Mouse (Mus musculus) thymus, postnatal 25 days (tissue): ENCODE data around the gene Erbb3.
A peak's percentile ranks its signal among the peaks of the same experiment; 100 is the strongest.
"Not testable (repeated sequence)": the region's sequence is repeated elsewhere in the genome, so short reads cannot be mapped to it uniquely, and the experiment has no call there.

Experiments used
- DNase-seq: peaks from one replicate; pipeline ENCODE4 v3.0.0; 2022

Erbb3 gene

DNA sequence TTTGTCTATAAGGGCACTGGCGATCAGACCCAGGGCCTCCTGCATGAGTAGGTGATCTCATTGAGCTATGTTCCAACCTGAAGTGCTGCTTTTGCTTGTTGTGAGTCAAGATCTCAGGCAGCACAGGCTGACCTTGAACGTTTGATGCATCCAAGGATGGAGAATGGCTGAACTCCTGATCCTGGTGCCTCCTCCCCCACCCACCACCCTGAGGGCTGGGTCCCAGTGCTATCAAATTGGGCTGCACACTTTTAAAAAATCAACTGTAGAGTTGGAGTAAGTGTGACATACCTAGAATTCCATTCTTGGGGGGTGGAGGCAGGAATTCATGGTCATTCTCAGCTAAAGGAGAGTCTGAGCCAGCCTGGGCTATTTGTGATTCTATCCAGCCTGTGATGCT lies 17.0 kb upstream of the Erbb3 start:
- no peak for DNase-seq

DNA sequence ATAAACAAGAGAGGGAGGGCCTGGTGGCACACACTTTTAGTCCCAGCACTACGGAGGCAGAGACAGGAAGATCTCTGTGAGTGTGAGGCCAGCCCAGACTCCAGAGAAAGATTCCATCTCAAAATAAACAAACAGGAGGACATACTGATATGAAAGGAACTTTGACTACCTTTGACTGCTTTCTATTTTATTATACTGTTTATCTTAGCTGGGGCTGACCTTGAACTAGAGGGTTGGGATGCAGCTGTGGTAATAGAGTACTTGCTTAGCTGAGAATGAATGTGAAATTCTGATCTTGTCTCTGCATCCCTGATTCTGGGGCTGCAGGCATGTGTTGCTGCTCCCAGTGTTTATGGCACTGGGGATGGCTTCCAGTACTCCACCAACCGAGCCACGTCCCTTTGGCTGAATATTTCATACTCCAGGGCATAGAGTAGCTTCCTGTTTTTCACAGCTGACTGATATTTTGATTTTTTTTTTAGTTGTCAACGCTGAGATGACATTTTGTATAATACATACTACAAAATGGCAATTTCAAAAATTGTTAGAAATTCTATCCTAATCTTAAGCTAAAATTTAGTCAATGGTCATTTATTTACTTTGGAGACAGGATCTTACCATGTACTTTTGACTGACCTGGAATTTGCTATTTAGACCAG lies 13.1 kb upstream of the Erbb3 start:
- no peak for DNase-seq

DNA sequence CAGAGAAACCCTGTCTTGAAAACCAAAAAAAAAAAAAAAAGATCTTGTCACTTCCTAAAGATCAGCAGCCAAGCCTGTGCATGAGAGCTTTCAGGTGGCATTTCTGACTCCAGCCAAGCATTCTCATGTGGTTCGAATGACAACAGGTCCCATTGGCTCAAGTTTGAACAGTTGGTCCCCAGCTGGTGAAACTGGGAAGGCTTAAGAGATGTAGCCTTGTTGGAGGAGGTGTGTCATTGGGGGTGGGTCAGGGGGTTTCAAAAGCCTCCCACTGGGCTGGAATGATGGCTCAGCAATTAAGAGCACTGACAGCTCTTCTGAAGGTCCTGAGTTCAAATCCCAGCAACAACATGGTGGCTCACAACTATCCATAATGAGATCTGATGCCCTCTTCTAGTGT lies 12.0 kb upstream of the Erbb3 start:
- no peak for DNase-seq

DNA sequence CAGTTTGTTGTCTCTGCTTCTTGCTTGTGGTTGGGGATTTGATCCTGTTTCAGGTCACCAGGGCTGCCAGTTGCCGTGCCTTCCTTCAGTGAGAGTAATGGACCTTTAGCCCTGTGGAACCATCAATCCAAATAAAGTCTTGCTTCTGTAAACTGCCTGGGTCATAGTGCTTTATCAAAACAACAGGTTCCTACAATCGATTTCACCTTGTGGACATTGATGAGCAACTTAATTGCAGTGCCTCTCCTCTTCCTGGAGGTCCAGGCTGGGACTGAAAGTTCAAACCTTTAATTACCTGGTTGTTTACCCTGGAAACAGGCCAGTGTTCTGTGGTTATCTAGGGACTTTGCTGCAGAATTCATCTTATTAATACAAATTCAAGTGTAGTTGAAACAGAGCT lies 9.0 kb upstream of the Erbb3 start:
- DNase-seq, result no peak

DNA sequence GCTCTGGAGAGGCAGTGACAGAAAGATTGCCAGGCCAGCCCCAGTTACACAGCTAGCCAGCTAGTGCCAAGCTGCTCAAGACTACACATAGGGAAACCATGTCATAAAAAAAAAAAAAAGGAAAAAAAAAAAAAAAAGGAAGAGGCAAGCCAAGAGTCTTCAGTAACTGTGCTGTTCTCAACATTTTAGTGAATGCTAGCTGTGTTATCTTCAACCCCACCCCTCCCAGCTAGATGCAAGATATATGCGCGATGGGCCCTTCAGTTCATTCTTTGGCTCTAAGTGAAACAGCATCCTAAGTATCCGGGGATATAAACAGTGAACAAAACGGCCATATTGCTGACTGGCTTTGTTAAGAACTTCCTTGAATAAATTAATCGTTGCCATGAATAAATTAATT lies 3.3 kb upstream of the Erbb3 start:
- no peak for DNase-seq

DNA sequence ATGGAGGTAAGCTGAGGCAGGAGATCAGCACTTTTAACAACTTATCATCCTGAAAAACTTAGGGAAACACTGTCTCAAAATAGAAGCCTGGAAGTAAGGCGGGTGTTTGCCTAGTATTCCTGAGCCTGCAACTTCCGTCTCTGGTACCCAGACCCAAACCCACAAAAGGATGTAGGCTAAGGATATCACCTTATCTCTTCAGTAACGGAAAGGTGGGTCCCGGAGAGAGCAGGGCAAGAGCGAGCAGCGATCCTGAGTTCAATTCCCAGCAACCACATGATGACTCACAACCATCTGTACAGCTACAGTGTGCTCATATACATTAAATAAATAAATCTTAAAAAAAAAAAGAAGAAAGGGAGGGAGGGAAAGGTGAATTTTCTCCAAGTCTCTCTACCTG lies 2.0 kb upstream of the Erbb3 start:
- DNase-seq, result no peak

DNA sequence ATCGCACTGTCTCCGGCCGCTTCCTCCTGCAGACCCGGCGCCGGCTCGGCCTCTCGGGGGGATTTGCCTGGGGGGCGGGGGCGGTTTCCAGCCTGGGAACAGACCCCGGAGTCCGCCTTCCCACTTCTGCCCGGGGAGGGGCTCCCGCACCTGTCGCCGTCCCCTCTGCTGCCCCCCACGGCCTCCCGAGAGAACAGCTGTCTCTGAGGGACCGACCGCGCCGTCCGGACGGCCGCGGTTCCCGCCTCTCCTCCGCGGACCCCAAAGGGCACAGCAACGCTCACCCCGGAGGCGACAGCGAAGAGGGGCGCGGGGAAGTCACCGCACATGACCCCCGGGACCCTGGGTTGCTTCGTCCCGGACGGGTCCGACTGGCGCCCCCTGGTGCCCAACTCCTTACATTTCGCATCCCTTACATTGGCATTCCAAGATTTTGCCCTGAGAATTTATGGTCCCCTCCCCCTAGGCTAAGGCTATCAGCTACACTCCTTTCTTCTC lies 790 bp upstream of the Erbb3 start:
- peak; percentile 67 for DNase-seq

DNA sequence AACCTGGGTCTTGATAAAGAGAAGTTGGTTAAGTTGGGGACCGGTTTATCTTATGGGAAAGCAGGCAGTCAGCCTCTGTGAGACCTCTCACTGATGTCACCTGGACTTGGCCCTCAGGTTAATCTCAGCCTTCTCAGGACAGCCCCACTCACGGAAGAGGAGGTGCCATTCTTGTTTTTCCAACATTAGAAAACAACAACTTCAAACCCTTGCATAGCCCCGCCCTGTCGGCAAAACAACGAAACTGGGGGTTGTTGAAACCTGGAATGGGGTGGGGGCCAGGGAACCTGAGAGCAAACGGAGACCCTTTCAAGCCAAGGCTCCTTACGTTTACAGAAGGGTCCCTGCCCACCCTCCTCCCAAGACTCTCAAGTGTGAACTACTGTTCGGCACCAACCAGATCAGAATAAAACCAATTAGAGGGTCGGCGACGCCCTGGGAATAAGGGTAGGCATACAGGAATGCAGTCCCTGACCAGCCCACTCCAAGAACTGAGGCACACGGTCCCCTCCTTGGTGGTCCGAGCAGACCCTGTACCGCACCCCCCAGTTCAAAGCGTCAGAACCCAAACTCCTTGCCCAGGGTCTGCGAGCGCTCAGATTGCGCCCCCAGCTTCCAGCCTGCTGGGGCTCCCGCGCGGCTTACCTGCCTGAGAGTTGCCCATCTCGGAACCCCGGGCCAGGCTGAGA lies 533 bp downstream of the Erbb3 start:
- no peak for DNase-seq

DNA sequence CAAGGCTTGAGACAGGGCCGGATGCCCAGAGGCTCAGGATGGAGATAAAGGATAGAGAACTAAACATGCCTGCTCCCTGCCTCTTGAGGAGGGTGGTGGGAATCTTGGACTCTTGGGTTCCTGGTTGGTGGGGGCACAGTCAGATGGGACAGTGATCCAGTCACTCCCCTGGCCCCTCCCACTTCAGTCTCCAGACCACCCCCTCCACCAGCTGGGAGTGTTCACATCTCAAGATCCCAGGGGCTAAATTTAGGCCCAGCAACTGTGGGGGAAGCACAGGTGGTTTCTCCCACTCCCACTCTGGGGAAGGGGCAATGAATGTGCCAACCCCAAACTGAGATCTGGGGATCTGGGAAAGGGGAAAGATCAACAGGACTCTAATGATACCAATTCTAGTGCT lies 1.3 kb downstream of the Erbb3 start:
- DNase-seq, result no peak

DNA sequence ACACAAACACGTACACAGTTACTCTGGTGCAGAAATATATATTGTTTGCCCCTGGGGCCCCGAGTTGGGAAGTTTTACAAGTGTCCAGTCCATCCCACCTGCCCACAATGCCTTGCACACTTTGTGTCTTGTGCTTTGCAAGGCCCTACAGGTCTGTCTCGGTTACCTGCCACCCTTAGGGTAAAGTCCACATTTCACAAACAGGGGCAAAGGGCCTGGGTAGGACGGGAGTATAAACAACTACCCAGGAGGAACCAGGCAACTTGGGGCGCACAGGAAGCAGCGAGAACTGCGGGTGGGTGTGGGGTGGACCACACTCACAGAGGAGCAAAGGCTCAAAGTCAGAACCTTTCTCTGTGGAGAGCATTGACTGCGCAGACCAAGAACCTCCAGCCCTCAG lies 1.8 kb downstream of the Erbb3 start:
- DNase-seq, result peak; percentile 31

DNA sequence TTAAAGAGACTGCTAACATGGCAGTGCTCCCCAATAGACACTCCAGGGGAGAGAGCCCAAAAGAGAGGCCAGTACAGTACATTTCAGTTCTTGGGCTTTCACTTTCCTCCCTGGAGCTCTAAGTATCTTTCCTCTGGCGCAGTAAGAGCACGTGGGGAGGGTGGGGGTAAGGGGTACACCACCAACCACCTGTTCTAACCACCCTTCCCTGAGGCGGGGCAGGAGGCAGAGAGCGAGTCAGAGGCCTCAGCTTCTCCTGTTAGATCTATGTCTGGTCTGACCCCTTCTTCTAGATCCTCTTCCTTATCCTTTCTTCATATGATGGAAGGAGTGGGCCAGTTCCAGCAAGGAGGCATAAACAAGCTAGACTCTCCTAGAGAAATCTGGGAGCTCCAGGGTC lies 2.3 kb downstream of the Erbb3 start:
- peak; percentile 58 for DNase-seq

DNA sequence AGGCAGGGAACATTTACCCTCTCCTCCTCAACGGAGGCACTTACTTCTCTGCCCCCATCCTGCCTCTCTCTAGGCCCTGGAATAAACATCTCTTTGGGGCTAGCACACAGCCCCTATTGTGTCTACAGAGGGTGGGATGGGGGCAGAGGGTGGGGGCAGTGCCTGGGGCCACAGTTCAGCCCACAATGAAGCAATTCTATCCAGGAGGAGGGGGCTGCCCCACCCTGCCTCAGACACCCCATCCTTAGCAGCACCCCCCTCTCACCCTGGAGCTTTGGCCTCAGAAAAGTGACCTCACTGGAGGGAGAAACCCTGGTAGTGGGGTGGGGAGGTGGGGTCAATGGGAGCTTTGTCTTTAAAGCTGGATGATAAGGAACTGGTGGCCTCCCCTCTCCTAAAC lies 2.9 kb downstream of the Erbb3 start:
- DNase-seq, result no peak

DNA sequence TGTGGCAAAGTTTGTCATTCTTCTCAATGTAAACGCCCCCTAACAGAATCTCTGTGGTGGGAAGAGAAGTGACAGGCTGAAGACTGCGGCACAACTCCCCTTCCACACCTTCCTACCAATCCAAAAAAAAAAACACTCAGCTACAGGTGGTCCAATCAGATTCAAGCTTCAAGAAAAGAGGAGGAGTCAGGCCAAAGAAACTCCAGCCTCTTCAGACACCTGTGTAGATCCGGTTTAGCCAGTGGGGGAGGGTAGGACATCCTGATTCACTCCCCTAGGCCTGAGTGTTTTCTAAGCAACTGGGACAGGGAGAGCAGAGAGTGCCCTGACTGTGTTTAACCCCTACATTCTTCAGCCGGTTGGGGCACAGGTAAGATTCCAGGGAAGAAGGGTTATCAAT lies 5.1 kb downstream of the Erbb3 start:
- DNase-seq, result peak; percentile 35

DNA sequence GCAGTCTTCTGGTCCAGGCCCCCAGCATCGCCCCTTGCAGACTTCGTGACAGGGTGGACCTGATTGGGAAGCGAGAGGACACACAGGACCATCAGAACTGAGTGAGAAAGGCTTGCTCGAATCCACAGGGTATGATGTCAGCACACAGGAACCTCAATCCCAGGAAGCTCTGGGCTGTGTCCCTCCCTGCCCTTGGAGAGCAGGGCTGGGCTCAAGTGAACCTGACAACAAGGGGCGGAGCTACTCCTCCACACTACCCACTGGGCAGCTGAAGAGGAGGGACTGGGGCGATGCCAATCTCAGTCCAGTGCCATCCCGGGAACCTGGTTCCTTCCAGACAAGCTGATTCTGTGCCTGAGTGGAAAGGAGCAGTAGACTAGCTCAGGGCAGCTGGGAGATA lies 5.8 kb downstream of the Erbb3 start:
- DNase-seq, result no peak

DNA sequence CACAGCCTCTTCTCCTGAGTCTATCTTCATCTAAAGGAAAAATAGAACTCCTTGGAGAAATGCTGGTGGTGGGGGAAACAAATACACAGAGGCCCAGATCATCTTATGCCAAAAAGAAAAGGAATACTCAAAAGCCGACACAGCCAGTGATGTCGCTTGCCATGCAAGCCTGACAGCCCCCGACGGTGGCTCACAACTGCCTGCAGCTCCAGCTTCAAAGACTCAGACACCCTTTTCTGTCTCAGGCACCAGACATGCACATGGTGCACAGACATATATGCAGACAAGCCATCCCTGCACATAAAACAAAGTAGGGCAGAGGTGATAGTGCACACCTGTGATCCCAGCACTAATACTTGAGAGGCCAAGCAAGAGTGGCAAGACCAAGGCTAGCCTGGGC lies 9.7 kb downstream of the Erbb3 start:
- no peak for DNase-seq

DNA sequence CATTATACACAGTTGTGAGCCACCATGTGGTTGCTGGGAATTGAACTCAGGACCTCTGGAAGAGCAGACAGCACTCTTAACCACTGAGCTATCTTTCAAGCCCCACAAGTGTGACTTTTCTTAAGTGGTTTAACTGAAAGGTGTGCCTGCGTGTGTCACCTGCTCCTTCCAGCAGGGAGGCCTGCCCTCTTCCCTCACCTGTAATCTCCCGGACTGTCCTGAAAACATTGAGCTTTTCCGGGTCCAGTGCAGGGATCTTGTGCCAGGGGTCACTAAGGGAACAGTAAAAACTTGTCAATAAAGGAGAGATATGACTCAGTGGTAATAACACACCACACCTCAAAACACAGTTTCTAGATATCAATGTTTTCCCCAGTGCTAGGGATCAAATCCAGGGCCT lies 10.2 kb downstream of the Erbb3 start:
- no peak for DNase-seq

DNA sequence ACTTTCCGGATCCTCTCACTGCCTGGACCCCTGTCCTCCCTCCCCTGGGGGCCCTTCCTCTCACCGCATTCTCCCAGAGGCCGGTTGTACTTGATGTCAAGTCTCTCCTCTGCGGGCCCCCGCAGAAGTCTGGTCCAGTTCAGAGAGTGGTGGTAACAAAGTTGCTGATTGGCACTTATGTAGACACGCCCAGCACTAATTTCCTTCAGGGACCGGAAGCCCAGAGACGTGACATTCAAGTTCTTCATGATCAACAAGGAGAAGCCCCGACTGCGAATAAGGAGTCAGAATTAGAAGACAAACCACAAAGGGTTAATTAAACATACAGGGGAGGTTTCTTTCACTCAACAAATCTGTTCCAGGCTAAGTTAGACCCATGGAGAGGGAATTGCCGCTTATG lies 11.1 kb downstream of the Erbb3 start:
- no peak for DNase-seq

DNA sequence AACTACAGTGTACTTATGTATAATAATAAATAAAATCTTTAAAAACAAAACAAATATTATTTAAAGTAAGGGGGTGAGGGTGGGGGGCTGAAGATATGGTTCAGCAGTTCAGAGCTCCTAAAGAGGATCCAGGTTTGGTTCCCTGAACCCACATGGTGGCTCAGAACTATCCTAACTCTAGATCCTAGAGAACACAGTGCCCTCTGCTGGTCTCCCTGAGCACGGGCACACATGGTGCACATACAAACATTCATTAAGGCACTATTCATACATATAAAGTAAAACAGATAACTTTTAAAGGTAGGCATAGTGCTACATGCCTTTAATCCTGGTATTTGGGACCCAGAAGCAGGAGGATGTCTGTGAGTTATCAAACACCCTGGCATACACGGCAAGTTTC lies 14.4 kb downstream of the Erbb3 start:
- no peak for DNase-seq

DNA sequence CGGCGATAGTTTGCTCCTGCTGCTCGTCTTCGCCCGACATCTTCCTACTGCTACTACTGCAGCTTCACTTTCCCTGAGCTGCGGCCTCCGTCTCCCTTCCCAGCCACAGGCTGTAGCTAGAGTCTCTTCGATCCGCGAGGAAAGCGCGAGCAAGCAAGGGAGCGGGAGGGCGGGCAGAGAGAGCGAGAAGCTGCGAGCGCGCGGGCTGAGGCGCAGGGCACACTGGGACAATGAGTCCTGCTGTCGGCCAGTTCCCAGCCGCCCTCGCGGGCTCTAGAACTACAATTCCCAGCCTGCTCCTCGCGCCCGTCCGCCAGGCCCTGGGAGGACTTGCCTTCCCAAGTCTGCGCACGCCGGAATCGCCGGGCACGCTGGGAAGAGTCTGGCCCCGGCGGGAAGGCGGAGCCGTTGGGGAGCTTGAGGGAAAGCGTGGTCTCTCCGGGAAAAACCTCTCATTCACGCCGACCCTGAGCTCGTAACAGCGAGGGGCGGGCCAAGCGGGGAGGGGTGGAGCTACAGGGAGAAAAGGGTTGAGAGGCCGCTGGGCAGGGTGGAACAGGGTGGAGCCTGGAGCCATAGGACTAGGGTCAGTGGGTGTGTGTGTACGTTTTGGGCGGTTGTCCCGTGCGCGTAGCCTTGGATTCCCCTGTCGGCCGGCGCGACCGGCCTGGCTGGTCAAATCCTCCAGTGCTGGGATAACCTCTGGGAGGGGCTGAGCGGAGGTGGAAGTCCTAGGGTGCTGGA lies 23.5 kb downstream of the Erbb3 start, which contains the start of gene Pa2g4:
Gene Pa2g4 (minus strand): TSS at position 200 of the 744 bp plus-strand sequence.
- peak; percentile 95 for DNase-seq

DNA sequence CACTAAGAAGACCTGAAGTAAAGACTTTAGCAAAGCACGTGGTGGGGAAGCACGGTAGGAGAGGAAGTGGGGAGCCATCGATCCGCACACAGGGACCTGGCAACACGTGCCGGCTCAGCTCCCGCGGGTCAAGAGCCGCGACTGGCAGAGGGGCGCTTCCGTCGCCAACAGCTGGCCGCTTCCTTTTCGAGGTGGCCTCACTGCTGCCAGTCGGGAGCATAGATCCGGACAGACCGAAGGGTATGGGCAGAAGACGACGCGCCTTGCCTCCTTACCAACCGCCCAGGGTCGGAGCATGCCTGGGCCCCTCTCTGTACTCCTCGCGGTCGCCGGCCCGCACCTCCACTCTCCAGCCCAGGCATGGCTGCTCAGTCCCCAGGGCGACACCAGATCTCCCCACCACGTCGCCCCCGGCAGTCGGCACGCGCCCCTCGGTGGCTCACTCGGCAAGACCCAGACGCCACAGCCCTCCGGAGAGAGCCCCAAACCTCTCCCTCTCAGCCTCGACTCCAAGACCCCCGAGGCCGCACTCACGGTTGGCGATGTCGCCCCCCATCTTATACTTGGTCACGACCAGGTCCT lies 24.2 kb downstream of the Erbb3 start:
- DNase-seq, result peak; percentile 47

DNA sequence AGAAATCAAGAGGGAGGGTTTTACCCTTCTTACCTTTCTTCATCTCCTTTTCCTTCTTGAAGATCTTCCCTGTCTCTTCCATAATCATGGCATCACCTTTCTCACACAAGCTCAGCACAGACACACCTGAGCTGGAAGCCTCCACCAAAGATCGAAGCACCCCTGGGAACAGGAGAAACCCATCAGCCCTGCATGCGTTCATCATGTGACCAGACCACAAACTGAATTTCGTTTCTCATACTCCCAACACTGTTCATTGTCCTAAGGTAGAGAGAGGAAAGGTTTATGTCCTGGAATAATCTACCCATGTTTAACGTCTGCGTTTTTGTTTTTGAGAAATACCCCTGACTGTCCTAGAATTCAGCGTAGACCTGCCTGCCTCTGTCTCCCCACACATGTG lies 25.9 kb downstream of the Erbb3 start:
- DNase-seq, result no peak

DNA sequence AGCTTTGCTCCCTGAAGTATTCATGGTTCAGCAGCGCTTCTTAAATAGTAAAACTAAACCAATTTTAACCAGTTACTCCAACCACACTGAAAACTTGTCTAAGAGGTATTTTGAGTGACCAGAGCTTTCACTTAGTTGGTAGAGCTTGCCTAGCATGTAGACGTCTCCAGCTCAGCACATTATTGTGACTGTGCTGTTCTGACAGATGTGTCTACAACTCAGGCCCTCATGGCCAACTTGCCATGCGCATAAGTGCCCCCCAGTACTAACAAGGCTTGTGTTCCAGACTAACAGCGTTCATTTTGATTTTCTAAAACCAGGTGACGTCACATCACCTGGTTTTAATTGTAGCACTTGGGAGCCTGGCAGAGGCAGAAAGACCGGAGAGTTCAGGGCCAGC lies 32.5 kb downstream of the Erbb3 start:
- DNase-seq, result no peak

DNA sequence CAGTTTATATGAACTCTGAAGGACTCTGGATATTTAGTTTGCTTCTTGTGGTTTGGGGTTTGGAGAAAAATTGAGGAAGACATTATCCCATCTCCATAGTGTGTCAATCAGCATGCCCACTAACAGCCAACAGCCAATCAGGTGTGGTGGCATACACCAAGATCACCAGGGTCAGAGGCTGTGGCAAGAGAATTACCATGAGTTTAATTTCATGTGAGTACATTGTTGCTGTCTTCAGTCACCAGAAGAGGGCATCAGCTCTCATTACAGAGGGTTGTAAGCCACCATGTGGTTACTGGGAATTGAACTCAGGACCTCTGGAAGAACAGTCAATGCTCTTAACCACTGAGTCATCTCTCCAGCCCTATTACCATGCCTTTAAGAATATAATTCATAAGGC lies 33.2 kb downstream of the Erbb3 start:
- no peak for DNase-seq

DNA sequence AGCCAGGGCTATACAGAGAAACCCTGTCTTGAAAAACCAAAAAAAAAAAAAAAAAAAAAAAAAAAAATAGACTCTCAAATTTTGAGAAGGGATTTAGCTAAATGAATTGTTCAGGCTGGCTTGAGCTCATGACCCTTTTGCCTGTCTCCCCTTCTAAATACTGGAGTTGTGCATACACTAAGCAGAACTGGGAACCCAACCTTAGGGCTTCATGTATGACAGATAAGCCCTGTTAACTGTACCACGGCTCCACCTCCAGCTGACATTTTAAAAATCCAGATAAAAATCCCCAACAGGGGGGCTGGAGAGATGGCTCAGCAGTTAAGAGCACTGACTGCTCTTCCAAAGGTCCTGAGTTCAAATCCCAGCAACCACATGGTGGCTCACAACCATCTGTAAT lies 33.9 kb downstream of the Erbb3 start:
- not testable (repeated sequence) for DNase-seq
